Mouse (Mus musculus) embryo, embryonic 9.5 days (tissue): Measurements from ENCODE around the gene Pin1rt1.
A peak's percentile ranks its signal among the peaks of the same experiment; 100 is the strongest.

ENCODE experiments used
- DNase-seq: peaks from one replicate; pipeline ENCODE4 v3.0.0-alpha.2; 2017; ENCODE audit errors: extremely low spot score

The Pin1rt1 gene

DNA sequence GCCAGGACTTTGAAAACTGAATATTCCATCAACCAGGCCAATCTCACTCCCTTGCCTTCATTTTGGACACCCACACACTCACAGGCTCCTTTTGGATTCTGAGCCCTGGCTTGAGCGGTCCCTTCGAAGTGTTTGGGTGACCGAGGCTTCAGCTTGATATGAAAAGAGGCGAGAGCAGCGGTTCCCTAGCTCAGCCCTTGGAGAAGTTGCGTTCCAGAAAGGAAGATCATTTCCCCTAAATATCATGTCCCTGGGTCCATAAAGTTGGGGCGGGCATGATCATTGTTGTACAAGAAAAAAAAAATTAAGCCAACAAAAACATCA is 3.7 kb downstream of the Pin1rt1 start:
- DNase-seq = no peak

DNA sequence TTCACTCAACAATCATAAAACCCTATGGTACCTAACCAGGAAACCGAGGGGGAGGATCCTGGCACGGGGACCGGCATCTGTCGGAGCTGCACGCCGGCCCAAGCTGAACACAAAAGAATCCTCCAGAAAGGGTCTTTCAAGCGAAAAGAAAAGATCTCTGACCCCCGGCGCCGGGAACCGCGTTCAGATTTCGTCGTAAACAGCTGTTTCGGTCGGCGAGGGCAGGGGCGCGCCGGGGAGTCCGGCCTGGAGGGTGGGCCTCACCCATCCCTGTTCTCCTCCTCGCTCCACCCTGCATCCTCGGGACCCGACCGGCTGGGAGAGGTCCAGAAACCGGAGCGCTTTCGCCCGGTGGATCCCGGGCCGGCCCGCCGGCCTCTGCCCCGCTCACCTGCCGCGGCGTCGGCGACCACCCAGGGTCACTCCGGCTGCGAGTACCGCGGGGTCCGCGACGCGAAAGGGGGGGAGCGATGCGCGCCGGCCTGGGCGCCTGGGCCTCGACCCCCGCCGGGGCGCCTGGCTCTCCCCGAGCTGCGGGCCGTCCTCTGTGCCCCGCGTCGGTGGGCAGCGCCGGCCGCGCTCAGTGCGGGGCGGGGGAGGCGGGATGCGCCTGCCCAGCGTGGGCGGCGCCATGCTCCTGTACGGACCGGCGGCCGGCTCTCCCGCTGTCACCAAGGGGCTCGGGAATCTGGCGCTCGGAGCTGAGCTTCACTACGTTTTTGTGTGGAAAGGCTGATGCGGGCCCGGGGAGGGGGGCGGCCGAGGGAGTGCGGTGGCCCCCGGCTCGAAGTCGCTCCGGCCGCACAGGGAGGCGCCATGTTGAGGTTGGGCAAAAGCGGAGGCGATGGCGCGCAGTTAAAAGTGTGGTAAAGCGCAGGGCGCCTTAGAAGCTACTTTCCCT is 4.3 kb downstream of the Pin1rt1 start, which contains the start of gene Tcp11l1:
Gene Tcp11l1 (minus strand): TSS at position 585 of the 901 bp plus-strand sequence.
- DNase-seq = peak; percentile 80

DNA sequence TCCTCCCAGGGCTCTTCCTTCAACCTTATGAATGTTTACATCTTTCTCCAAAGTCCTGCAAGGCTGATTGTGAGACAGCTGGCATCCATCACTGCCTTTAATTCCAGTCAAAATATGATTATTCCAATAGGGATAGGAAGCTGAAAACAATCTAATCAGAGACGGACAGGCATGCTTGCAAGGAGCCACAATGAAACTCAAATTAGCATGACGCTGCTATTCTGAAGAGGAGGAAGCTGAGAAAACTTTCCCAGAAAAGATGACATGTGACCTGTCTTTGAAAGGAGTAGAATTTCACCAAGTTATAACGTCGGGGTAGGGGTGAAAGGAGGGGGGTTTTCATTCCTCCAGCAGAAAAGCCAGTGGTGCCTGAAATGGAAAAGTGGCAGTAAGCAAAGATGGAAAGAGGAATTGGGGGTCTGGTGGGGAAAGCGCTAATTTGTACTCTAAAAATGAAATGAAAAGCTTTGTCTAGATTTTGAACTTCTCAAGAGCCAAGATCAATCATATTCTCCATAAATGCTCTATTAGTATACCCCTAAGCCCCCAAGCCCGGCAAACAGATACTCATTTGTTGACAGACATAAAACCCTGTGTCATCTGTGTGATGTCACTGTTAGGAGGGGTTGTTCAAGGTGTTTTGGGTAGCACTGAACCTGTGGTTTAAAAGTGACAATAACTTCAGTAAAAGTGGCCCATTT is 5.4 kb downstream of the Pin1rt1 start:
- peak; percentile 8 for DNase-seq

- no peak for DNase-seq
Measured at GRCm38 (mm10) chr2:104709786-104710337, 6.3 kb downstream of the Pin1rt1 start.

- no peak for DNase-seq
Measured at GRCm38 (mm10) chr2:104704355-104704754, 11.8 kb downstream of the Pin1rt1 start.

DNA sequence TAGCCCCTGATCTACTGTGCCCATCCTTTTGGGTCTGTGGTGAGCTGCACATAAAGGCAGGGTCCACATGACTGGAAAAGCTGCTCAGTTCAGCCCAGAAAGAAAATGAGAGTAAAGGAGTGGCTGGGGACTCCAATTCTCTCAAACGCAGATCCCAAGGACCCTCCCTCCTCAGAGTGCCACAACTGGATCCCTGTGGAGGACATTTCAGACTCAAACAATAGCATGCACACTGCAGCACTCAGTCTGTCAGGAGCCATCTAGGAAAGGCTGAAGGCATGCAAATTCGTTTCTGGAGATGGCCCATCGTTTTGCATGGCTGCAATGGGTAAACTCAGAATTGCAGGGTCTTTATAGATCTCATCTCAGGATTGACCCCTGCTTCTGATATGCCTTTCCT is 13.0 kb downstream of the Pin1rt1 start:
- DNase-seq = no peak

DNA sequence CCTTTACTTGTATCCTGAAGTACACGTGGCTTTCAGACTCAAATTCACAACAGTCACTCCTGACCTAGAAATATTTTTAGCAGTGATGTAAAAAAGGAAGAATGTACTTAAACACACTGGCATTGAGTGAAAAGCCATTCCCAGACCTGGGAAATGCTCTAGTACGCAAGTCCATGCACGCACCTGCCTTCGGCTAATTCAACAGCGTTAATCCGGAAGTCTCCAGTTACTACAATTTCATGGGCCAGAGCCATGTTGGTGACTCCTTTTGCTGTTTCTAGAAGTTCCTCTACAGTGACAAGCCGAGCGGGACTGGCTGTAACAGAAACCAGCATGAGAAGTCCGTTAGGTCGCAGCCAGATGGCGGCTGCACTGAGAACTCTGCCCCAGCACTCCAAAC is 16.5 kb downstream of the Pin1rt1 start:
- DNase-seq = no peak

- DNase-seq = no peak
Measured at GRCm38 (mm10) chr2:104692551-104692950, 23.6 kb downstream of the Pin1rt1 start.

DNA sequence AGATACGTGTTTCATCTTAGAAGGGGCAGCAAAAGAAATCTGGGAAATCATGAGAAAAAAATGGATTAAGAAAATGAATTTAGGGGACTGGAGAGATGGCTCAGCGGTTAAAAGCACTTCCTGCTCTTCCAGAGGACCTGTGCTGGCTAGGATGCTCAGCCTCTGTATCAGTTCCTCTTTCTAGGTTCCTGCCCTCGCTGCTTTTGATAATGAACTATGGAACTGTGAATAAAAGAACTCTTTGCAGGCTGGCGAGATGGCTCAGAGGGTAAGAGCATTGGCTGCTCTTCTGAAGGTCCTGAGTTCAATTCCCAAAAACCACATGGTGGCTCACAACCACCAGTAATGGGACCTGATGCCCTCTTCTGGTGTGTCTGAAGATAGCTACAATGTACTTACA is 25.5 kb downstream of the Pin1rt1 start:
- DNase-seq = no peak

- DNase-seq = no peak
Measured at GRCm38 (mm10) chr2:104688724-104689123, 27.5 kb downstream of the Pin1rt1 start.

DNA sequence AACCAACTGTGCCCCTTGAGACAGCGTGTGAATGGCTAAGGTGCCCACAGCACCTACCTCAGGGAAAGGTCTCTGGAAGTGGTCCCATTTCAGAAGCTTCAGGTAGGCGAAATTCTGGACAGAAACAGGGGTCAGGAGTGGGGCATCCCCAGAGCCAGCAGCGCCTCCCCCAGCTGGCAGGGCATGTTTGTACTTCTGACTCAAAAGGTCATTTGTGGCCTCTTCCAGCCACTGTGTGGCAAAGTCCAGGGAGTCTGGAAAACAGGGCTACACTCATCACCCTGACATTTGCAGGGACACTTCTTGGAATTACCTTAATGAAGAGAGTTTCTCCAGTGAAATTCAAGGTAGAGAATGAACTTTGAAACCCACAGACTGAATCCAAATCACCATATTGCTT is 27.9 kb downstream of the Pin1rt1 start:
- DNase-seq = no peak

GRCm38 (mm10) chr2:104687261-104687660 is 28.9 kb downstream of the Pin1rt1 start:
- DNase-seq = no peak

- peak; percentile 79 for DNase-seq
Measured at GRCm38 (mm10) chr2:104685418-104685817, 30.8 kb downstream of the Pin1rt1 start.

GRCm38 (mm10) chr2:104684771-104685170 is 31.4 kb downstream of the Pin1rt1 start:
- DNase-seq = no peak

DNA sequence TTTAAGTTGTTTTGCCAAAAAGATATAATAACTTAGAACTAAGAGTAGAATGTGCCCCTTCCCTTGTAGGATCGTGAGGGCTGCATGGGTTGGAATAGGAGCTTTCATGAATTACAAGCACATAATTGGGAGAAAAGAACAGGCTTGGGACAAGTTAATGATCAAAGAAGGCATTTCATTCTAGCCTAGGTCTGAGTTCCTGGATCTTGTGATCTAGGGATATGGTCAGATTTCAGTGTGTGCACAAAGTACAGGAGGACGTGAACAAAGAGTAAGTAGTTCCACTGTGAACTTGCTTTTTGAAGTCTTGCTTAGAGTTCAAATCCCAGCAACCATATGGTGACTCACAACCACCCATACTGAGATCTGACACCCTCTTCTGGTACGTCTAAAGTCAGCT is 38.9 kb downstream of the Pin1rt1 start:
- no peak for DNase-seq

DNA sequence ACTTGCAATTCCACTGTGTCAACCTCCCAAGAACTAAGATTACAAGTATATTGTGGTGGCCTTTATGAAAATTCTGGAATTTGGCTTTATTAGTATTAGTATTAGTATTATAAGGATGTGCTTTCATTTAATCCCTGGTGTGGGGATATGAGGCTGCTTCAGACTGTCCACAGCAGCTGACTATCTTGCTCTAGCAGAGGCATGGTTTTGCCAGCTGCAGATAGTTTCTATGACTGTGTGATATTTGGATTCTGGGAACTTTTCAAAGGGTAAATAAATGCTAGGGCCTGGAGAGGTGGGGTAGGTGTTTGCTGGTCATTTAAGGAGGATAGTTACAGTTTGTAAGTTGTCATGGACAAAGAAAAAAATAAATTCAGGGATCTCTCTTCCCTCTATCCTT is 44.5 kb downstream of the Pin1rt1 start:
- DNase-seq = no peak

DNA sequence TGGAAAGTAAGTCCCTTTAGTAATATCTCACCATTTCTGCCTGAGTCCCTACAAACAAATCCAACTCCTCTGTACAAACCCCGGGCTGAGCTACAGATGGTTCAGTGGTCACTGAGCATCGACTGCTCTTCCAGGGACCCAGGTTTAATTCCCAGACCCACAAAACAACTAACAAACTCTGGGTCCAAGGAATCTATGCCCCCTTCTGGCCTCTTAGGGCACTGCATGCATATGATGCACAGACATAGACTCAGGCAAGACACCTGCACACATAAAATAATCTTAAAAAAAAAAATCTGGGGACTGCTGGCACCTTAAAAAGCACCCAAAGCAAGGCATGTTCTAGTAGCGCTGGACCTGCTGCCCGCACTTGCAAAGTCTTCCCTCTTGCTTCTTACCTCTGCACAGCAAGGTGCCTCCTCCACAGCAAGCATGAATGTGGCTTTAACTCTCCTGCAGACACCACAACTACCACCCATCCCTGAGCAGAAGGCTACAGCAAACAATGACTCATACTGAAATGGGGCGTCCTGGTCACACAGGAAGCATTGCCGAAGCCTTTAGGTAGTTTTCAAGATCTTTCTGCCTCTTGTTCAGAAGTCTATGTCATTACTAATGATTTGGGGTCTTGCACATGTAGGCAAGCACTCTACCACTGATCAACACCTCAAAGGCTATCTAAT is 46.9 kb downstream of the Pin1rt1 start:
- no peak for DNase-seq
